Mouse (Mus musculus) kidney, postnatal 0 days (tissue): ENCODE results near the gene Ptrh2. TPM values are rescaled to one million over a fixed set of nuclear protein-coding genes. Genes with fewer than 3 reads are reported as not detected.

ENCODE experiments used
- ATAC-seq: fragments of 200-750 bp; cut with Nextera tagmentation; replicated peaks from 2 replicates; pipeline ENCODE4 v1.8.0; 2017; ENCODE audit warnings: low read depth, moderate number of reproducible peaks, moderate TSS enrichment, moderate library complexity; ENCODE audit not compliant: low FRiP score
- DNase-seq: peaks from one replicate; pipeline ENCODE4 v3.0.0-alpha.2; 2016; ENCODE audit warnings: low spot score
- H3K27ac ChIP-seq: fragments of 300-500 bp; sonication (generic); 2 replicates; pipeline ENCODE4 v1.5.1; 2014; ENCODE audit warnings: mild to moderate bottlenecking
- H3K27me3 ChIP-seq: fragments of 300-500 bp; sonication (generic); 2 replicates; pipeline ENCODE4 v1.6.1; 2014; ENCODE audit warnings: low read length, mixed read lengths; ENCODE audit not compliant: insufficient read depth
- H3K36me3 ChIP-seq: fragments of 300-500 bp; sonication (generic); 2 replicates; pipeline ENCODE4 v1.6.1; 2014; ENCODE audit warnings: low read length, mixed read lengths; ENCODE audit not compliant: insufficient read depth
- H3K4me1 ChIP-seq: fragments of 300-500 bp; sonication (generic); replicated peaks from 2 replicates; pipeline ENCODE4 v1.6.1; 2014; ENCODE audit warnings: antibody characterized with exemption, low read length, mixed read lengths; ENCODE audit not compliant: insufficient read depth
- H3K4me2 ChIP-seq: fragments of 300-500 bp; sonication (generic); 2 replicates; pipeline ENCODE4 v1.6.1; 2014; ENCODE audit warnings: mild to moderate bottlenecking, low read length, moderate library complexity, mixed read lengths
- H3K4me3 ChIP-seq: fragments of 300-500 bp; sonication (generic); replicated peaks from 2 replicates; pipeline ENCODE4 v1.5.1; 2014; ENCODE audit warnings: low read depth, low read length
- H3K9ac ChIP-seq: fragments of 300-500 bp; sonication (generic); 2 replicates; pipeline ENCODE4 v1.6.1; 2014; ENCODE audit warnings: low read depth, low read length
- H3K9me3 ChIP-seq: fragments of 300-500 bp; sonication (generic); replicated peaks from 2 replicates; pipeline ENCODE4 v1.6.1; 2016; ENCODE audit warnings: low read length, inconsistent platforms, mixed read lengths
- CTCF ChIP-seq: IDR thresholded peaks from 2 replicates; pipeline ENCODE4 v1.5.1; 2016; ENCODE audit warnings: antibody characterized with exemption, low read depth, mild to moderate bottlenecking, moderate library complexity
- WGBS: fragments of 180-500 bp; shearing (Covaris S2); extraction: QIAGEN DNeasy Blood & Tissue Kit; methylation state at CpG from one replicate; pipeline ENCODE4 v1.1.7; 2014; 5-methylcytosine and 5-hydroxymethylcytosine counted together
- polyA plus RNA-seq: library from polyadenylated mRNA; unstranded; fragments of >200 nt; fragmentation: Nextera tagmentation; extraction: Ambion mirVana; gene quantifications from 2 replicates; pipeline ENCODE4 v1.2.1, GENCODE M21; 2015

Gene Ptrh2
- polyA plus RNA-seq, 1 experiment from 2014 or later, result 28.6 TPM

DNA sequence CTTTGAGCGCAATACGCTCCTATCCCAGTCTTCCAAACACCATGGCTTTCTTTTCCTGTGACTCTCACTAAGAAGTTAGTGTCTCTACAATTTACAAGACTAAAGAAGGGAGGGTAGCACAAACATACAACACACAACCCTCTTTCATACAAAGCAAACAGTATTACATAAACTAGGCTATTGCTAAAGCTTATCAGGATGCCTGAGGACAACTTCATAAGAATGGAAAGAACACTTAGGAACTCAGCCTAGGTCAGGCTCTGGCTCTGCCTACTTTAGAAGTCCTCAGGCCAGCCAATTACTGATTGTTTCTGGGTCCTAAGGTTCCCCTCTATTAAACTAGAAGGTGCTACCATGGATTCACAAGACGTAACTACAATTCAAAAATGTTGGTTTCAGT, 3.1 kb upstream of the Ptrh2 start:
- Histone ChIP-seq H3K4me3 (no peak overlapping the region), H3K27ac (peak overlapping the region; percentile 11; the same call in 1 of the 2 replicates), H3K4me2 (no peak overlapping the region), H3K4me1 (peaks cover 12% of the 10 kb centered on the region; the same call in 1 of the 2 replicates), H3K9ac (no peak overlapping the region), H3K9me3 (no peaks in the 10 kb centered on the region), H3K27me3 (no peaks in the 10 kb centered on the region), H3K36me3 (no peaks in the 10 kb centered on the region)
- 87% methylated on average over 3 of the region's 3 CpGs for WGBS
- no peak for TF ChIP-seq CTCF
- no peak for DNase-seq
- no peak for ATAC-seq

DNA sequence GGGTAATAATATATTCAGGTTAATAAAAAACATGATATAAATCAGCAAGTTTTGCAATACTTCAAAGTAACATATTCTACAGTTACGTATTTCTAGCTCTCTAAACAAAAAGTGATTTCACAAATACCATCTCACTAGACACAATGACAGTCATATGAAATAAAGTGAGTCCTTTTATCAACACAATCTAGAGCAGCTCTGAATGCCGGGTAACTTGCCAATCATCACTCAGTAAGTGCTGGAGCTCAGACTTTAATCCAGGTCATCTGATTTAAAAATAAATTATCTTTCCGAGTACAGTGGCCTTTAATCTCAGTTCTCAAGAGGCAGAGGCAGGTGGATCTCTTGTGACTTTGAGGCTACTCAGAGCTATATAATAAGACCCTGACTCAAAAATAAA, 2.4 kb upstream of the Ptrh2 start:
- no peaks in the 10 kb centered on the region for H3K36me3 ChIP-seq
- H3K4me3 ChIP-seq, result no peak overlapping the region
- peaks cover 13% of the 10 kb centered on the region; the same call in 1 of the 2 replicates for H3K4me1 ChIP-seq
- H3K9ac ChIP-seq, result no peak overlapping the region
- WGBS, result 67% methylated on average over 3 of the region's 3 CpGs
- no peak for TF ChIP-seq CTCF
- H3K27ac ChIP-seq, result no peak overlapping the region
- no peak overlapping the region for H3K4me2 ChIP-seq
- ATAC-seq, result no peak
- DNase-seq, result no peak
- no peaks in the 10 kb centered on the region for H3K9me3 ChIP-seq
- no peaks in the 10 kb centered on the region for H3K27me3 ChIP-seq

DNA sequence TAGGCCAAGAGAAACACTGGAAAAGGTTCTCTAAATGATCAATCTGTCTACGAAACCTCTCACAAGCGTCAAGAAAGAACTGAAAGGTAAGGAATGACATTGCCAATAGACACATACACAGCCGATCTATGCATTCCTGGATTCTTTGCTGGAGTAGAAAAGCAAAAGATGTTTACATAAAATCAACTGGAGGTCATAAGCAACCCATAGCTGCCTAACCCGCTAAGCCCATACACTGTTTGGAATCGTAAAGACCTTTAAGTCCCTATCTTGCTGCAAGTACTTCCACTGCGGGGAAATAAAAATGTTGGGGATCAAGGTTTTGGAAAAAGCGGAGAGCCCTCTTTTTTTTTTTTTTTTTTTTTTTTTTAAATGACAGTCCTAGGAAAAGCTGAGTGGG, 924 bp upstream of the Ptrh2 start:
- no peak for DNase-seq
- ATAC-seq, result no peak
- peak overlapping the region; percentile 57 for H3K4me3 ChIP-seq
- H3K4me2 ChIP-seq, result peak overlapping the region; percentile 79
- H3K27ac ChIP-seq, result peak overlapping the region; percentile 83
- peak overlapping the region; percentile 66 for H3K9ac ChIP-seq
- no peaks in the 10 kb centered on the region for H3K9me3 ChIP-seq
- peaks cover 13% of the 10 kb centered on the region; the same call in 1 of the 2 replicates for H3K4me1 ChIP-seq
- WGBS, result 25% methylated on average over 7 of the region's 7 CpGs
- TF ChIP-seq CTCF, result no peak
- H3K27me3 ChIP-seq, result no peaks in the 10 kb centered on the region
- no peaks in the 10 kb centered on the region for H3K36me3 ChIP-seq

DNA sequence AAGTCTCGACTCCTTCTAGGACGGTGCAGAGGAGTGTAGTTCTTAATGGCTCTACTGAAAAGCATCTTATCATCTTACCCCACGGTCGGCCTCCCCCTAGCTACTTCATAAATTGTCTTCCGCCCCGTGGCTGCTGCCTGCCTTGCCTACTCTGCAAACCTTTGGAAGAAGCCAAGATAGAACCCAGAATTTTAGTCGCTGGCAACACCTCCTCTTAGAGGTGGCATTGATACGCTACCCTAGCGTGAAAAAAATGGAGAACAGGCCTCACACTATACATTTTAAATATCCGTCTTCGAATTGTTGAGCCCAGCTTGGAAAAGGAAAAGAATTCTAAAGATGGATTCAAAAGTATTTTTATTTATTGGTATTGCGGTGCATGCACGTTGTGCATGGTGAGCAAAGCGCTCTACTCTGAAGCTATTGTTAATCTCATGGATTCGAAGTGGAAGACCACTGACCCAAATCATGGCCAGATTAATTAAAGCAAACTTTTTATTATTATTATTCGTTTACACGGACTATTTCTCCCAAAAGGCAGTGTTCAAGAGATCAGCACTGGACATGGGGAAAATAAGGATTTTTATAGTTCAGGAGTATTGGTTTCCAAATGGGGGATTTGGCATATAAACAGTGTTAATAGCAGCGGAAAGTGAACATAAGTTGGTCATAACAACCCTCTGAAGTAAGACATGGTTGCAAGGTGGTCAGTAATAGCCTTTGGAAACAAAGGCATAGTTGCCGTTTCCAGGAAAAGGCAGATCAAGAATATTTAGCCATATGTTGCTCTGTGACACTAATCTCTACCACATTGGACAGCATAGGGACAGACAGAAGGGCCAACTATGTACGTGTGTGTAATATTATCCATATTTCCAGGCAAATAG, 584 bp downstream of the Ptrh2 start:
- Histone ChIP-seq H3K9ac (peak overlapping the region; percentile 66), H3K4me1 (peaks cover 13% of the 10 kb centered on the region; the same call in 1 of the 2 replicates), H3K4me2 (peak overlapping the region; percentile 79), H3K36me3 (no peaks in the 10 kb centered on the region), H3K9me3 (no peaks in the 10 kb centered on the region), H3K27ac (peak overlapping the region; percentile 83), H3K4me3 (peak overlapping the region; percentile 57), H3K27me3 (no peaks in the 10 kb centered on the region)
- DNase-seq (no peak), ATAC-seq (no peak; the same call in 1 of the 2 replicates)
- no peak for TF ChIP-seq CTCF
- WGBS, result 6% methylated on average over 20 of the region's 20 CpGs

DNA sequence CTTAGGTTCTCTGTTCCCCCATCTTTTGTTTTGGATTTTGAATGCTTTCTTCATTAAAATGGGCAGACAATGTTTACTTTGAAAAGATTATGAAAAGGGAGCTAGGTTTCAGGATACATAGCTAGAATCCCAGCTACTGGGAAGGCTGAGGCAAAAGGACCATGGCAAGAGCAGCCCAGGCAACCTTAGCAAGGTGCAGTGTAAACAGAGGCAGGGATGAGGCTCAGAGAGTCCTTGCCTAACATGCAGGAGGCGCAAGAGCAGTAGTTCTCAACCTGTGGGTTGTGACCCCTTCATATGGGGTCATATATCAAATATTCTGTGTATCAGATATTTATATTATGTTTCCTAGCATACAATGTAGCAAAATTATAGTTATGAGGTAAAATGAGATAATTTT, 1.6 kb downstream of the Ptrh2 start:
- H3K27me3 ChIP-seq, result no peaks in the 10 kb centered on the region
- ATAC-seq (no peak), DNase-seq (no peak)
- H3K4me1 ChIP-seq, result peaks cover 13% of the 10 kb centered on the region; the same call in 1 of the 2 replicates
- H3K4me3 ChIP-seq, result no peak overlapping the region
- peaks cover 9% of the 10 kb centered on the region; the same call in 1 of the 2 replicates for H3K36me3 ChIP-seq
- 73% methylated on average over 1 of the region's 1 CpGs for WGBS
- TF ChIP-seq CTCF, result no peak
- H3K9ac ChIP-seq, result peak overlapping the region; percentile 8; the same call in 1 of the 2 replicates
- peak overlapping the region; percentile 79 for H3K4me2 ChIP-seq
- no peak overlapping the region for H3K27ac ChIP-seq
- H3K9me3 ChIP-seq, result no peaks in the 10 kb centered on the region

DNA sequence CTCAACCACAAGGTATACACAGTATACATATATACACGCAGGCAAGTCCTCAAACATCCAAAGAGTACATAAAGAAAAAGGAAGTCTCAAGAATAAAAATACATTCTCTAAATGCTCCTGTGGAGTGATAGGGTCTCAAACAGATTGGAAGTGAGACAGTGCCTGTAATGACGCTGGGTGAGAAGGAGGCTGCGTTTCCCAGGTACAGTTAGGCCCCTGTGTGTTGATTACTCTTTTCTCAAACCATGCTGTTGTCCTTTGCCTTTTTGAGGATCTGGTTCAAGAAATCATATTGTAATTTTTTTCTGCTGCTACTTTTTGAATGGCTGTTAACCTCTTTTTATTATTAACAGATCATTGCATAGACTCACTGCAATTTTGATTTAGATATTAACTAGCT, 6.6 kb downstream of the Ptrh2 start:
- H3K27ac ChIP-seq, result peak overlapping the region; percentile 8; the same call in 1 of the 2 replicates
- WGBS, result 80% methylated on average over 3 of the region's 3 CpGs
- 0 out of 2 replicates have a peak, but pooled peaks cover 4% of the 10 kb centered on the region for H3K4me1 ChIP-seq
- ATAC-seq (no peak), DNase-seq (no peak)
- no peaks in the 10 kb centered on the region for H3K27me3 ChIP-seq
- no peak overlapping the region for H3K4me3 ChIP-seq
- TF ChIP-seq CTCF, result no peak
- H3K4me2 ChIP-seq, result no peak overlapping the region
- H3K9me3 ChIP-seq, result no peaks in the 10 kb centered on the region
- H3K36me3 ChIP-seq, result peaks cover 32% of the 10 kb centered on the region
- no peak overlapping the region for H3K9ac ChIP-seq
